ENCODE assay signal across 9 mouse cellular contexts in genomic region chr3:153484701-153485100, GRCm38 (mm10).
DNase-seq lines count a peak whose midpoint lies in the region; ATAC-seq and TF ChIP-seq lines count a peak whose summit lies in the region.
"Had no signal": no experiment of that assay in that cellular context is flagged by ENCODE, and none has a peak within 500 bp of the region (broad histone marks: within the 10 kb centered on the region; RNA-seq: fewer than 3 reads in every experiment).

No protein-coding gene starts in this region.

- WGBS in midbrain, postnatal 0 days, result 56% methylated on average over 7 of the region's 7 CpGs
- WGBS in midbrain, embryonic 10.5 days, result 91% methylated on average over 7 of the region's 7 CpGs
- 80% methylated on average over 7 of the region's 7 CpGs for WGBS in liver, embryonic 12.5 days (ENCODE audit: insufficient replicate concordance)

- H3K4me2 ChIP-seq in midbrain, postnatal 0 days (ENCODE audit: low read depth, low read length, poor library complexity, severe bottlenecking), result no peak overlapping the region
- H3K4me2 ChIP-seq in liver, embryonic 12.5 days, result no peak overlapping the region
- H3K4me2 ChIP-seq: liver, embryonic 13.5 days had no signal

- no peak overlapping the region for H3K4me3 ChIP-seq in midbrain, postnatal 0 days (ENCODE audit: low read depth, low read length)
- H3K4me3 ChIP-seq in midbrain, embryonic 10.5 days, result no peak overlapping the region
- no peak overlapping the region for H3K4me3 ChIP-seq in liver, embryonic 12.5 days
- H3K4me3 ChIP-seq: liver, embryonic 13.5 days had no signal

- DNase-seq in midbrain, postnatal 0 days (ENCODE audit: low spot score), result peak; percentile 64
- no peak for DNase-seq in midbrain, embryonic 10.5 days (ENCODE audit: low spot score)
- peak; percentile 65 to 83 for DNase-seq in frontal cortex, postnatal 10 days (ENCODE audit: low spot score in 2 of 2)
- peak; percentile 57 to 78 for DNase-seq in layer of hippocampus, postnatal 14 days (ENCODE audit: low spot score in 2 of 2)
- peak; percentile 95 for DNase-seq in telencephalon, adult 2 months (ENCODE audit: low read depth, low spot score)
- DNase-seq in ovary, postnatal 36 days (ENCODE audit: low spot score), result no peak
- no peak for DNase-seq in retina, postnatal 1 day
- DNase-seq: liver, embryonic 13.5 days had no signal

- no peak for ATAC-seq in midbrain, postnatal 0 days (ENCODE audit: low FRiP score)
- no peak for ATAC-seq in liver, embryonic 12.5 days

- H3K27ac ChIP-seq in midbrain, postnatal 0 days (ENCODE audit: low read depth, low read length), result no peak overlapping the region
- H3K27ac ChIP-seq in midbrain, embryonic 10.5 days (replicated peaks), result no peak overlapping the region
- H3K27ac ChIP-seq in liver, embryonic 12.5 days, result no peak overlapping the region
- H3K27ac ChIP-seq: liver, embryonic 13.5 days had no signal

- H3K36me3 ChIP-seq in midbrain, postnatal 0 days (ENCODE audit: insufficient read depth, low read length), result no peaks in the 10 kb centered on the region; the same call in 1 of the 2 replicates
- H3K36me3 ChIP-seq in midbrain, embryonic 10.5 days, result no peaks in the 10 kb centered on the region
- no peaks in the 10 kb centered on the region for H3K36me3 ChIP-seq in liver, embryonic 12.5 days
- H3K36me3 ChIP-seq: liver, embryonic 13.5 days had no signal

- 0 out of 2 replicates have a peak, but pooled peaks cover 4% of the 10 kb centered on the region for H3K4me1 ChIP-seq in midbrain, postnatal 0 days (ENCODE audit: insufficient read depth, low read length)
- peaks cover 3% of the 10 kb centered on the region; the same call in 1 of the 2 replicates for H3K4me1 ChIP-seq in midbrain, embryonic 10.5 days
- peaks cover 23% of the 10 kb centered on the region for H3K4me1 ChIP-seq in liver, embryonic 12.5 days

- no peaks in the 10 kb centered on the region for H3K27me3 ChIP-seq in midbrain, postnatal 0 days (ENCODE audit: insufficient read depth, low read length)
- H3K27me3 ChIP-seq in midbrain, embryonic 10.5 days (ENCODE audit: low read depth, poor library complexity, severe bottlenecking), result no peaks in the 10 kb centered on the region
- H3K27me3 ChIP-seq in liver, embryonic 12.5 days (replicated peaks), result no peaks in the 10 kb centered on the region
- H3K27me3 ChIP-seq: liver, embryonic 13.5 days had no signal

- no peaks in the 10 kb centered on the region for H3K9me3 ChIP-seq in midbrain, postnatal 0 days (ENCODE audit: low read length)
- H3K9me3 ChIP-seq in midbrain, embryonic 10.5 days (replicated peaks), result no peaks in the 10 kb centered on the region
- H3K9me3 ChIP-seq in liver, embryonic 12.5 days (replicated peaks), result no peaks in the 10 kb centered on the region
- H3K9me3 ChIP-seq: liver, embryonic 13.5 days had no signal

- no peak overlapping the region for H3K9ac ChIP-seq in midbrain, postnatal 0 days (replicated peaks; ENCODE audit: low read length, poor library complexity, severe bottlenecking)
- H3K9ac ChIP-seq in liver, embryonic 12.5 days, result no peak overlapping the region
- H3K9ac ChIP-seq: liver, embryonic 13.5 days had no signal

- no peak for TF ChIP-seq CTCF in midbrain, postnatal 0 days (IDR thresholded peaks at IDR 0.05)

Comparison
In these comparisons a context has a peak if more than half of its experiments do, and no peak if none do; other contexts are left out.
1. DNase-seq: peak in midbrain, postnatal 0 days (single experiment), frontal cortex, postnatal 10 days (2 of 2), layer of hippocampus, postnatal 14 days (2 of 2) and telencephalon, adult 2 months (single experiment); none in midbrain, embryonic 10.5 days (single experiment), ovary, postnatal 36 days (single experiment) and retina, postnatal 1 day (single experiment).